Mouse (Mus musculus) cerebellum, adult 9-10 months (tissue): ENCODE measurements at regions not wholly inside any gene's neighbourhood (a gene's known extent, or its start where the extent isn't known, plus 50 kb on each side); places are given as distances from the start of the nearest gene placed in this dataset.
A peak's percentile ranks its signal among the peaks of the same experiment; 100 is the strongest.
"Not testable (repeated sequence)": the region's sequence is repeated elsewhere in the genome, so short reads cannot be mapped to it uniquely, and the experiment has no call there.

Experiments
- DNase-seq: peaks from one replicate; pipeline ENCODE4 v3.0.0; 2022

DNA sequence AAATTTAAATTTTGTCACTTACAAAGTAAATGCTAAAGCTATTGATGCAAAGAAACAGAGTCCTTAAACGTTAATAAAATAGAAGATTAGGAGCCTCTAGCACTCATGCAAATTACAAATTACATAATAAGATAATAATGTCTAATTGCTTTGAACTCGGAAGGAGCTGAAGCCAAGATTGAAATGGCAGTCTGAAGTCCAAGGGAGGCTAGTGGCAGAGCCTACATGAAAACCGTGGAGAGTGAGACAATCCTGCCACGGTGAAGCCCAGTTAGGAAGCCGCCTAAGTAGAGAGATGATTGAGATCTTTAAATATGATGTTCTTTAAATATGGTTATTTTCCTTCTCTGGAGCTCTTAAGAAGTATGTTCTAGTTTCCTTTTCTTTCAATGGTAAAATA, 260.0 kb downstream of the Nfkbiz start:
- no peak for DNase-seq

- DNase-seq, result not testable (repeated sequence)
These were observed 263.0 kb downstream of the Nfkbiz start for GRCm38 (mm10) chr16:55575609-55576283.

DNA sequence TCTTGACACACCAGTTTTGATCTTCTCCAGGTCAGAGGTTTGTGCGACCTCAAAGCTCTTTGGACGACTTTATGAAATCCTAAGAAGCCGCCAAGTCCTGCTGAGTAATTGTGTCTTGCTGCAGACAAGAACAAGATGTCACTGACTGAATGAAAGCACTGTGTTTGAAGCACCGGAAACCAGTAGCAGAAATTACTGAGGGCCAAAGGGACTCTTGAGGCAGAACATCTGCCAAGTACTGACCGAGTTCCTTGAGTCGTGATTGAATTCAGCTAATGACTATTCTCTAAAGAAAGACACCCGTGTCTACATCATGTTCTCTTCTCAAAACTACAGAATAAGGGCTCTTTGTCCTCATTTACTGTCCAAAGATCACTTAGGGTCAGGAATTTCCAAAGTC, 267.6 kb downstream of the Nfkbiz start:
- no peak for DNase-seq

GRCm38 (mm10) chr16:55570097-55570496, 268.6 kb downstream of the Nfkbiz start:
- no peak for DNase-seq

GRCm38 (mm10) chr16:55555821-55556535, 258.2 kb upstream of the Zpld1 start:
- no peak for DNase-seq

DNA sequence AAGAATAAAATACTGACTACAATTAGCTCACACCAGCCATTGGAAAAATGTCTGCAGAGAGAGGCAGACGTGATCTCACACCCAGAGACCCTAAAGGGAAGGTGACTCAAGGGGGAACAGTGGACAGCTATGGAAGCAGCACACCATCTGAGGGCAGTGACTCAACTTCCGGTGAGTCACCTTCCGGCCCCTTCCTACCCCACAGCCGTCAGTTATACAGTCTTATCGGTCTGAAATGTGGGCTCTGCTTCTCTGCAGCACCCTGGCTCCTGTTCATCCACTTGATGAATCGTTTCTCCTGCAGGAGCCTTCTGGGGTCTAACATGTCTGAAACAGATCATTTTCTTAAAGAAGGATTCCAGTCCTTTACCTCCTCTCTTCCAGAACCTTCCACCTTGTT, 257.4 kb upstream of the Zpld1 start:
- no peak for DNase-seq

- DNase-seq, result no peak
These were observed 256.1 kb upstream of the Zpld1 start for GRCm38 (mm10) chr16:55553896-55554295.

GRCm38 (mm10) chr16:55551348-55551747, 253.6 kb upstream of the Zpld1 start:
- DNase-seq, result no peak

- DNase-seq, result no peak
These were observed 253.0 kb upstream of the Zpld1 start for GRCm38 (mm10) chr16:55550649-55551312.

DNA sequence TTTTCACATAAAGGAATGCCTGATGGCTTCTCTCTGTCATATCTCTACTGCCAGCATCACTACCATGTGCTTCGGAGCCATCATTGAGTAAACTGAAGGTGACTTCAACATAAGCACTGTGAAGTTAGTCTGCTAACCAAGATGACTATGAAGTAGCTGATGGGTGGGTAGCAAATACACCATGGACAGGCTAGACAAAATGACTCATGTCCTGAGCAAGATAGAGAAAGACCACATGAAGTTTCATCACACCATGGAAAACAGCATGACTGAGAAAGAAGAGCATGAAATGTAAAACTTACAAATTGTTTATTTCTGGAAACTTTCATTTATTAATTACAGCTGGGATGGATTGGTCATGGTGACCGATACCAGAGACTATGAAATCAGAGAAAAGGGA, 249.3 kb upstream of the Zpld1 start:
- DNase-seq, result no peak

GRCm38 (mm10) chr16:55540336-55541015, 242.7 kb upstream of the Zpld1 start:
- no peak for DNase-seq

- DNase-seq, result no peak
These were observed 241.4 kb upstream of the Zpld1 start for GRCm38 (mm10) chr16:55539179-55539578.

GRCm38 (mm10) chr16:55537548-55537947, 239.8 kb upstream of the Zpld1 start:
- DNase-seq, result no peak

DNA sequence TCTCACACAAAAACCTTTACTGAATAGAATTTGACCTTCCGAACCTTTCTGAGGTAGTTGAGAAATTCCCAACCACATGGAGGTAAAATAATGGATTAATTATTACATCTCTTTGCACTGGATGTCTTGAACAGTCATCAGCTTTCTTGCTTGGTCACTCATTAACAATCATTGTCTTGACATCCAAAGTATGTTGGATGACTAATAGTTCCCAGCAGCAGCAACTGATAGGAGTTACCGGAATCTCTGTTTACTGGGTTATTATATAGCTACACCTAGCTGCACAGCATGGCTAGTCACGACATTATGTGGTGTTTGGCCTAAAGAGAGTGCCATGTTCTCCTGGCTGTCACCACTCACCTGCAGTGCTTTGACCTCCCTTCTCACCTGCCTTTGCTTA, 234.9 kb upstream of the Zpld1 start:
- DNase-seq, result no peak

DNA sequence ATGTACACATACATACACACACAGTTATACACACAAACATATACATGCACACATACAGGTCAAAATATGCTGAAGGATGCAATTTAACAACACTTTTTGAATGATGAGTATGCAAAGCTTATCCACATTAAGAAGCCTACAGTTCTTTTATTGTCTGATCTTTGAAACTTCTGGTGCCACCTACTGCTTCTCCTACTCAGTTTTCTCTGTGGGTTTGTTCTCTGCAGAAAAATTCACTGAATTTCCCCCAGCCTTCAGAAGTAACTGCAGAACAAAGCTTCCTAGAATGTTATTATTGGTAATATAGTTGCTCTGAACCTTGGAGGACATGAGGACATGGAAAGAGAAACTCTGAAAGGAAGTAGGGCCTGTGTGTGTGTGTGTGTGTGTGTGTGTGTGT, 233.1 kb upstream of the Zpld1 start:
- DNase-seq, result no peak

DNA sequence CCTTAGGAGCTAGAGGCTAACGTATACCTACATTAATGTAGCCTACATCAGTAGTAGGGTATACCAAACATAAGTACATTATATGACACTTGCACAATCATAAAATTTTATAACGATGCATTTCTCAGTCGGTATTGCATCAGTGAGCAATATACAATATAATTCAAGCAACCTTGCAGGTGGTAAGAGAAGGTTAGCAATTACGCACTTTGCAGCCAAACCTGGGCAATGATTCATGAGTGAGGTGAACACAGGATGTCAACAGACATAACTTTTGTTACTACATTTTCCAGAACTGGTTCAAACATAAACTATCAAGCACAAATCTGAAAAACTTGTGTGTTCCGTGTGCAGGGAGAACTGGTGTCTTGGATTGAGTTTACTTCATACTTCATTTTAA, 229.9 kb upstream of the Zpld1 start:
- DNase-seq, result no peak

DNA sequence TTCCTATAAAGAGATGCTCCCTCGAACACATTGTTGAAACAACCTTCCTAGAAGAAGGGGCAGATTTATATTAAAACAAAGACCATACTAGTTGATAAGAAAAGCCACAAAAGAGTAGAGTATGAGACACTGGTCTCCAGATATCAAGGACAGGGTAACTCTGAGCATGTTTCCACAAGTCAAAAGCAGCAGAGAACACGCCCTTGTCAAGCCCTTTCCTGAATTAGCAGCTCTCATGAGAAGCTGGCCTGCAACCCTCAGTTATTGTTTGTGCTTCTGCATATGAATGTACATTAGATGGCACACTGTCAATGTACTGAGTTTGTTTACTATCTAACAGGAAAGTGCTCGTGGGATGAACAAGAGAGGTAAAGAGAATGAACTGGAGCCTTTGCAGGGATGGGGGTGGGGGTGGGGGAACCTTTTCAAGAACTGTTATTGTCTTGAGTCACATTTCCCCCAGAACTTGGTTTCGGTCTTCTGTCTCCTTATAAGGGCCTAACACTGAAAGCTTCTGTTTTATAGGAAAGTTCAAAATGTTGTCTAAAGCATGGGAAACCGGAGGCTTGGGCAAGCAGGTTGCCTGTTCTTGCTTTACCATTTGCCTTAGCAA, 228.6 kb upstream of the Zpld1 start:
- no peak for DNase-seq

GRCm38 (mm10) chr16:55523264-55523663, 225.5 kb upstream of the Zpld1 start:
- DNase-seq, result no peak

GRCm38 (mm10) chr16:55522283-55522682, 224.5 kb upstream of the Zpld1 start:
- no peak for DNase-seq

DNA sequence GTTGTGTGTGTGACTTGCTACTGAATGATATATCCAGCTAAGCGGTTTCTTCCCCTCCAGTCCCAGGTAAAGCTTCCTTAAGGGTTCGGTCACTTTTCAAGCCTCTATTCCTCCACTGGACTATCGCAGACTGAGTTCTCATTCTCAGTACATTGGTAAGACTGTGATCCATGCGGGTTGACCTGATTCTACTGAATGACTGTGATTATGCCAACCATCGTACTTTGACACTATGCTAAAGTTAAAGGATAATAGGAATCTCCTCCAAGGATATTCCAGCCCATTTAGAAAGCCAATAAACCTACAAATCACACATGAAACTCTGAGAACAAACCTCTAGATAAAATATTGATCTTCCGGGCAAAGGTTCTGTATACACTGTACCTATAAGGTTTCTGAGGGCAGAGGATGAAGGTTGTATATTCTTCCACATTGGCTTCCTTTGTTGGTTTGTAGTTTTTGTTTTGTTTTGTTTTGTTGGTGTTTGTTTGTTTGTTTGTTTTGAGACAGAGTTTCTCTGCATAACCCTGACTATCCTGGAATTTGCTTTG, 223.7 kb upstream of the Zpld1 start:
- no peak for DNase-seq

GRCm38 (mm10) chr16:55520077-55520476, 222.3 kb upstream of the Zpld1 start:
- DNase-seq, result no peak

DNA sequence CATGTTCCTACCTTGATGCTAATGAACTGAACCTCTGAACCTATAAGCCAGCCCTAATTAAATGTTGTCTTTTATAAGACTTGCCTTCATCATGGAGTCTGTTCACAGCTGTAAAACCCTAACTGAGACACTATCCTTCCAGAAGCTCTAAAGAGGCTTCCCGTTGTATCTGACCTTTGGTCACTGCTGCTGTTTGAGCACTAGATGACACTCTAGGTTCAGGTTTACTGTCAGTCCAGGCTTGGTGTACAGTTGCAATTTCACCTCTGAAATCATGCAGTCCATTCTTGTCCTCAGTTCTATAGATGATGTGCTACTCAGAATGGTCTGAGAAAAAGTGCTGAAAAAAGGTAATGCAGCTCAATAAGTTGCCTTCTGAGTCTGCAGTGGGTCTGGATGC, 221.9 kb upstream of the Zpld1 start:
- DNase-seq, result peak; percentile 2

- DNase-seq, result no peak
These were observed 219.2 kb upstream of the Zpld1 start for GRCm38 (mm10) chr16:55516994-55517393.
